Mouse (Mus musculus) embryonic fibroblast, embryonic 13.5 days (primary cell): ENCODE measurements at regions not wholly inside any gene's neighbourhood (a gene's known extent, or its start where the extent isn't known, plus 50 kb on each side); places are given as distances from the start of the nearest gene placed in this dataset.

Experiments
- H3K27ac ChIP-seq: 2 replicates; pipeline ENCODE4 v1.5.1; 2012; ENCODE audit warnings: low read length, control low read depth, inconsistent platforms; ENCODE audit not compliant: insufficient read depth
- H3K4me1 ChIP-seq: 2 replicates; pipeline ENCODE4 v1.6.1; 2011; ENCODE audit warnings: low read length; ENCODE audit not compliant: control insufficient read depth, insufficient read depth
- H3K4me3 ChIP-seq: 2 replicates; pipeline ENCODE4 v1.5.1; 2011; ENCODE audit warnings: mild to moderate bottlenecking, control low read depth, low read length; ENCODE audit not compliant: insufficient read depth
- CTCF ChIP-seq: IDR thresholded peaks from 2 replicates; pipeline ENCODE4 v1.5.1; 2011; ENCODE audit warnings: mild to moderate bottlenecking, control low read depth, low read length, moderate library complexity, borderline replicate concordance; ENCODE audit not compliant: insufficient read depth
- POLR2A ChIP-seq: IDR thresholded peaks from 2 replicates; pipeline ENCODE4 v1.6.1; 2011; ENCODE audit warnings: low read depth, mild to moderate bottlenecking, control low read depth, low read length, moderate library complexity

- Histone ChIP-seq H3K4me3 (no peak overlapping the region), H3K27ac (no peak overlapping the region), H3K4me1 (no peaks in the 10 kb centered on the region)
- TF ChIP-seq CTCF (no peak), POLR2A (no peak)
Observed at GRCm38 (mm10) chr15:56516095-56516494, 961.3 kb downstream of the Slc22a22 start.

- no peak for TF ChIP-seq CTCF
- no peak for TF ChIP-seq POLR2A
- H3K4me3 ChIP-seq: no peak overlapping the region
- no peak overlapping the region for H3K27ac ChIP-seq
- H3K4me1 ChIP-seq: peaks cover 8% of the 10 kb centered on the region; the same call in 1 of the 2 replicates
Observed at GRCm38 (mm10) chr15:56498774-56499173, 978.7 kb downstream of the Slc22a22 start.

GRCm38 (mm10) chr15:56497757-56498156, 979.7 kb downstream of the Slc22a22 start:
- Histone ChIP-seq H3K4me3 (no peak overlapping the region), H3K4me1 (peaks cover 8% of the 10 kb centered on the region; the same call in 1 of the 2 replicates), H3K27ac (no peak overlapping the region)
- TF ChIP-seq CTCF: no peak
- no peak for TF ChIP-seq POLR2A

- H3K4me1 ChIP-seq: peaks cover 8% of the 10 kb centered on the region; the same call in 1 of the 2 replicates
- no peak overlapping the region for H3K27ac ChIP-seq
- no peak overlapping the region for H3K4me3 ChIP-seq
- TF ChIP-seq CTCF: no peak
- no peak for TF ChIP-seq POLR2A
Observed at GRCm38 (mm10) chr15:56496355-56496754, 981.1 kb downstream of the Slc22a22 start.

- no peak for TF ChIP-seq CTCF
- TF ChIP-seq POLR2A: no peak
- H3K4me3 ChIP-seq: no peak overlapping the region
- H3K4me1 ChIP-seq: peaks cover 5% of the 10 kb centered on the region
- no peak overlapping the region for H3K27ac ChIP-seq
Observed at GRCm38 (mm10) chr15:56485931-56486330, 991.5 kb downstream of the Slc22a22 start.

GRCm38 (mm10) chr15:56484693-56485092, 992.7 kb downstream of the Slc22a22 start:
- Histone ChIP-seq H3K4me1 (peaks cover 5% of the 10 kb centered on the region), H3K4me3 (no peak overlapping the region), H3K27ac (no peak overlapping the region)
- no peak for TF ChIP-seq POLR2A
- no peak for TF ChIP-seq CTCF

GRCm38 (mm10) chr15:56479682-56480081, 997.7 kb downstream of the Slc22a22 start:
- no peak overlapping the region for H3K27ac ChIP-seq
- H3K4me1 ChIP-seq: no peaks in the 10 kb centered on the region; the same call in none of the 2 replicates
- no peak for TF ChIP-seq POLR2A
- no peak for TF ChIP-seq CTCF
- H3K4me3 ChIP-seq: no peak overlapping the region

GRCm38 (mm10) chr15:56479015-56479414, 998.4 kb downstream of the Slc22a22 start:
- H3K27ac ChIP-seq: no peak overlapping the region

GRCm38 (mm10) chr15:56473679-56474078, 1003.7 kb downstream of the Slc22a22 start:
- no peak for TF ChIP-seq CTCF
- TF ChIP-seq POLR2A: no peak
- H3K4me3 ChIP-seq: no peak overlapping the region
- no peak overlapping the region for H3K27ac ChIP-seq
- H3K4me1 ChIP-seq: no peaks in the 10 kb centered on the region

More at GRCm38 (mm10) chr15:56479015-56479414, 998.4 kb downstream of the Slc22a22 start:
- Histone ChIP-seq H3K4me1 (no peaks in the 10 kb centered on the region; the same call in 1 of the 2 replicates), H3K4me3 (no peak overlapping the region)
- TF ChIP-seq POLR2A: no peak
- no peak for TF ChIP-seq CTCF

- no peak for TF ChIP-seq POLR2A
- TF ChIP-seq CTCF: no peak
- Histone ChIP-seq H3K4me1 (no peaks in the 10 kb centered on the region), H3K27ac (no peak overlapping the region), H3K4me3 (no peak overlapping the region)
Observed at GRCm38 (mm10) chr15:56451881-56452280, 1025.5 kb downstream of the Slc22a22 start.

- no peak overlapping the region for H3K4me3 ChIP-seq
Observed at GRCm38 (mm10) chr15:56448015-56448645, 1029.3 kb downstream of the Slc22a22 start.

More at GRCm38 (mm10) chr15:56448015-56448645, 1029.3 kb downstream of the Slc22a22 start:
- H3K27ac ChIP-seq: no peak overlapping the region
- TF ChIP-seq POLR2A (no peak), CTCF (no peak)
- H3K4me1 ChIP-seq: no peaks in the 10 kb centered on the region
